Mouse (Mus musculus): ENCODE data around the gene C1ra.

- no peak for TF ChIP-seq E2F4 (IDR thresholded peaks at IDR 0.05; ENCODE audit: insufficient read depth)
- no peak for TF ChIP-seq POLR2A (IDR thresholded peaks at IDR 0.05; ENCODE audit: insufficient read length, low read depth)
- TF ChIP-seq CEBPB (IDR thresholded peaks at IDR 0.05; ENCODE audit: insufficient read depth, poor library complexity, severe bottlenecking): 0 out of 2 replicates have a peak, but pooled peaks have one; percentile 2
- TF ChIP-seq MAX (IDR thresholded peaks at IDR 0.05; ENCODE audit: low read depth): no peak
- TF ChIP-seq MYOG (IDR thresholded peaks at IDR 0.05; ENCODE audit: control insufficient read depth in 1 of 3, insufficient read depth in 1 of 3, insufficient read length in 2 of 3, low read depth in 2 of 3): no peak
- TF ChIP-seq USF1 (IDR thresholded peaks at IDR 0.05; ENCODE audit: low read depth): no peak
Observed at GRCm38 (mm10) chr6:124484851-124485250, 27.4 kb upstream of the C1ra start.

All from myocyte (in vitro differentiated cells).